11 mouse cellular contexts compared by ENCODE assay signal in genomic region chr5:121156121-121156520, GRCm38 (mm10).
"Had no signal": no experiment of that assay in that cellular context is flagged by ENCODE, and none has a peak within 500 bp of the region (broad histone marks: within the 10 kb centered on the region; RNA-seq: fewer than 3 reads in every experiment).

No protein-coding gene starts in this region.

- H3K4me3 ChIP-seq: limb, embryonic 13.5 days; midbrain, embryonic 15.5 days; neural tube, embryonic 13.5 days had no signal

- H3K9ac ChIP-seq: limb, embryonic 13.5 days; liver, embryonic 14.5 days; midbrain, embryonic 15.5 days; neural tube, embryonic 13.5 days had no signal

- H3K9me3 ChIP-seq: limb, embryonic 13.5 days; midbrain, embryonic 15.5 days; neural tube, embryonic 13.5 days had no signal

- H3K4me1 ChIP-seq: limb, embryonic 13.5 days; neural tube, embryonic 13.5 days had no signal

- DNase-seq: kidney, postnatal 14 days; left cerebral cortex, postnatal 4 days; lung, adult 18-20 months; right cerebral cortex, postnatal 4 days; spleen, adult 18-20 months; thymus, adult 18-20 months; thymus, postnatal 14 days had no signal

- H3K27me3 ChIP-seq: limb, embryonic 13.5 days; midbrain, embryonic 15.5 days; neural tube, embryonic 13.5 days had no signal

- H3K4me2 ChIP-seq: limb, embryonic 13.5 days; midbrain, embryonic 15.5 days; neural tube, embryonic 13.5 days had no signal

- H3K27ac ChIP-seq: limb, embryonic 13.5 days; liver, embryonic 14.5 days; neural tube, embryonic 13.5 days had no signal

- ATAC-seq: midbrain, embryonic 15.5 days had no signal
